Mouse (Mus musculus) layer of hippocampus, adult 9-10 months (tissue): Measurements from ENCODE around the gene Cnot2.

Experiments
- DNase-seq: peaks from one replicate; pipeline ENCODE4 v3.0.0; 2022; ENCODE audit warnings: low spot score

Gene Cnot2

GRCm38 (mm10) chr10:116480988-116481387, 100.3 kb downstream of the Cnot2 start:
- no peak for DNase-seq

DNA sequence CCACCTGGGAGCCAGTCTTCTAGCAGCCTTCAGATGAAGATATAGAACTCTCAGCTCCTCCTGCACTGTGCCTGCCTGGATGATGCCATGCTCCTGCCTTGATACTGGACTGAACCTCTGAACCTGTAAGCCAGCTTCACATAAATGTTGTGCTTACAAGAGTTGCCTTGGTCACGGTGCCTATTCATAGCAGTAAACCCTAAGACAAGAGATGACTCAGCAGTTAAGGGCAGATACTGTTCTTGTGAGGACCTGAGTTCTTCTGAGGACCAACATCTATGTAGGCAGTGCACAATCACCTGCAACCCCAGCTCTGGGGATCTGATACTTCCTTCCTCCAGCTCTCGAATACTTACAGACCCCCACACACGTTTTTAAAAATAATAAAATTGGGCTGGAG, 104.8 kb downstream of the Cnot2 start:
- DNase-seq: no peak

GRCm38 (mm10) chr10:116475725-116476124, 105.6 kb downstream of the Cnot2 start:
- DNase-seq: no peak

DNA sequence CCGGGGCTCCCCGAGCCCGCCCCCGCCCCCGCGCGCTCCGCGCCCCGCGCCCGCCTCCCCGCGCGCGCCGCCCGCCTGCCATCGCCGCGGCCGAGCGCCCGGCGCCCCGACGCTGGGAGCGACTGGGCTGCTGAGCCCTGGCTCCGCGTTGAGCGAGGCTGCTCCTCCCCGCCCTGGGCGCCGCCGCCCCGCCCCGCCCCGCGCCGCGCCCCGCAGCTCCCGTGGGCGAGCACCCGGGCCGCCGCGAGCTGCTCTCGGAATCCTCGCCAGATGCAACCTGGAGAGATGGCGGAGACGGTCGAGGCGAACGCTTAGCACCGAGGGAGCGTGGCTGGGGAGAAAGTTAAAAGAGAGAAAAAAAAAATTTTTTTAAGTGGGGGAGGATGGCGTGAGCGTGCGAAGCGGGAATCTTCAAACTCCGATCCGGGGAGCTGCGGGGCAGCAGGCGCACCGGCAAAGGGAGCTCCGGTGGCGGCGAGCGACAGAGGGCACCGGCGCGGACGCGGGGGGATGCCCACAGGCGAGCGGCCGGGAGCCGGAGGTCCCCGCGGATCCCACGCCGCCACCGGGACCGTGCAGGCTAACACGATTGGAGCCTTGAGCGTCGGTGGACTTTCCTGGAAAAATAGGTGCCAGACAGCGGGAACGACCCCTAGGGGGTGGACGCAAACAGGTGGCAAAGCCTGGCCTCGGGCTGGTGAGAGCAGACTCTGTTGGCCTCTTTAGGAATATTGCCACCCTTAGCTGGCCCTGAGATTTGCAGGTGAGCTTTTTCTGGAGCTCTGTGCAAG, 107.4 kb downstream of the Cnot2 start, which contains the start of gene Kcnmb4:
Gene Kcnmb4 (minus strand): TSS at position 120 of the 791 bp plus-strand sequence.
- no peak for DNase-seq

DNA sequence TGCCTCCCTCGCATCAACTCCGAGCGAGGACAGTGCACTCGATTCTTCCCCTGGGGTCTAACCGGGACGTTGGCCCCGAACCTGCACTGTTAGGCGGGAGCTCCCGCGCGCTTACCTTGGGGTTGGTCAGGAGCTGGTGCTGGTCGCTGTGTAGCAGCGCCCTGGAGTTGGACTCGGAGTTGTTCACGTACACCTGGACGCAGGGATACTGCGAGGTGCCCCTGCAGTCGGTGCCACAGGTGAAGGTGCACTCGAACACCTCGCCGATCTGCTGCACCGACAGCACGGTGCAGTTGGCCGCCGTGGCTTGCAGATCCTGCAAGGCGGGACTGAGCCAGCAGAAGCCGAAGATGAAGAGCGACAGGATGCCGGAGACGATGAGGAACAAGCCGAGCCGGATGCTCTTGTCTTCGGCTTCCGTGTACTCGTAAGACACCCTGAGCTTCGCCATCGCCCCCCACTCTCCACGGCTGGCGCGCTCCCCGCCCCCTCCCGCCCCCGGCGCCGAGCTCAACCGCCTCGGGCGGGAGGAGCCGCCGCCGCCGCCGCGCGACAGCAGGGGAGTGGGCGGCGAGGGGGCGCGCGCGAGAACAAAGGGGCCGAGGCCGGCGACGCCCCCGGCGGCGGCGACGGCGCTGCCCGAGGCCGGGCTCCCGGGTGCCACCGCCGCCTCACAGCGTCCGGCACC, 108.1 kb downstream of the Cnot2 start:
- no peak for DNase-seq

- DNase-seq: no peak
Observed at GRCm38 (mm10) chr10:116472579-116472978, 108.7 kb downstream of the Cnot2 start.

DNA sequence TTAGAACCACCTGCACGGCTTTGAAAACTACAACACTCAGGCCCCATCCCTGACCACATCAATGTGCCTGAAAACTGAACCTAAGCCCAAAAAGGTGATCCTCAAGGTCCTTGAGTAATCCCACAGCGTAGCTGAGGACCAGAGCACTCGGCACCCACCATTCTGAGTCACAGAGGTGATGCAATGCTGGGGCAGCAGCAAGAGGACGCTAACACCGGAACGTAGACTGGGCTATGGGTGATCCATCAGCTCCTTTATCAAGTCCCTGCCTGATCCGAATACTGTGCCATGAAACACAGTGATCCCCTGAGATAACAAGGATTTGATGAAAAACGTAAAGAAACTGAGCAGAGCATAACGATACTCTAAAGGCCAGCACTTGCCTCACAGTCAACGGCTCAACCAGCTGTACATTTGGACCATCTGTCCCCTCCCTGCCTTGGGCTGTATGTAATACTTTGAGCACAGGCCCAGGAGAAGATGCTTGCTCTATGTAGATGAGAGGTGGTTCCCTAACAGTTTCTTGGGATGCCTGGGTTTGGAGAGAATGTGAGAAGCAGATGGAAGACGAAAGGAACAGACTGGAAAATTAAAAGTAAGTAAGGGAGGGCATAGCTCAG, 110.9 kb downstream of the Cnot2 start:
- no peak for DNase-seq

- DNase-seq: no peak
Observed at GRCm38 (mm10) chr10:116468094-116468493, 113.2 kb downstream of the Cnot2 start.

GRCm38 (mm10) chr10:116463753-116464345, 117.5 kb downstream of the Cnot2 start:
- no peak for DNase-seq

DNA sequence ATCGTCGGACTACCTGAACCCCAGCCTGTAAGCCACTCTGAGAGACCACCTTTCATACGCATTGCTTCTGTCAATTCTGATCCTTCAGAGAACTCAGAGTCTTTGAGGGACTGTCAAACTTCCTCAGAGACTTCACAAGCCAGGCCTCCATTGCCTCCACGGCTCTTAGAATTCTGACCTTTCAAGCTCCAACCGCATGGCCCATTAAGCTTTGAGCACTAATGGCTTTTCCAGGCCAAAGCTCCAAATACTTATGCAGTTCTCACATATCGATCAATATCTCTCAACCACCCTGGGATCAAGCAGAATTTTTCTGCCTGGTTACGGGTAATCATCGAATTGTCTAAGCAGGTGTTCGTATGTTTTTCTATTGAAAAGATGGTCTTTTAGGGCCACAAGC, 119.9 kb downstream of the Cnot2 start:
- DNase-seq: no peak

DNA sequence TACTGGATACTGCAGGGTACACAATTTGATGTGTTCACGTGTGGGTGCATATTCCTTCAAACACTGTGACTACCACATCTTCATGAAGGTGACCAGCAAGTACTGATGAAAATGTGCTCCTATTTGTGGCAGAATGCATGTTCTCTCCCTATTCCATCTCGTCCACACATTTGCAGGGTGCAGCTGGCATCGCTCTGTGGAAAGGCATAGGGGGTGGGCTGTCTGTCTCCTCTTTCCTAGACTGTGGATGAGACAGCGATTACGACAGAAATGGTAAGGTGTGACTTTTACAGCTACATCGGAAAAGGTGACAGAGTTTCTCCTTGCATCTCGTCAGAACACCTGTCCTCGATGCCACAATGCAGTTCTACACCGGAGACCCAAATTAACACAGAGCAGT, 122.5 kb downstream of the Cnot2 start:
- no peak for DNase-seq

GRCm38 (mm10) chr10:116452771-116453170, 128.5 kb downstream of the Cnot2 start:
- no peak for DNase-seq

- DNase-seq: no peak
Observed at GRCm38 (mm10) chr10:116450621-116451020, 130.7 kb downstream of the Cnot2 start.

GRCm38 (mm10) chr10:116448166-116448565, 133.1 kb downstream of the Cnot2 start:
- no peak for DNase-seq

DNA sequence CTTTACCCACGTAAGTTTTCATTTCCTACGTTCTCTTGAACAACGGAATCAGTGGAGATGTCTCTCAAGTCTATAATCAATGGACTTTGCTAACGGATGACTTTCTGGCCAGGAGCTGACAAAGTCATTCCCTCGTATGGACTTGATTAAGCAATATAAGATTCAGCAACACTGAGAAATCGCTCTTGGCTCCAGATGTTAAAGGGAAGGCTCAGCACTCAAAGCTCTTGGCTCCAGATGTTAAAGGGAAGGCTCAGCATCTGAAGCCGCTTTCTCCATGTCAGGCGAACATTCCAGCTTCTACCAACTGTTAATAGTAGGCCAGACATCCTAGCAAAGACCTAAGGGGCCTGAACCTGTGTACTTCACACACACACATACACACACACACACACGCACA, 134.1 kb downstream of the Cnot2 start:
- DNase-seq: no peak

GRCm38 (mm10) chr10:116446040-116446439, 135.3 kb downstream of the Cnot2 start:
- DNase-seq: no peak

DNA sequence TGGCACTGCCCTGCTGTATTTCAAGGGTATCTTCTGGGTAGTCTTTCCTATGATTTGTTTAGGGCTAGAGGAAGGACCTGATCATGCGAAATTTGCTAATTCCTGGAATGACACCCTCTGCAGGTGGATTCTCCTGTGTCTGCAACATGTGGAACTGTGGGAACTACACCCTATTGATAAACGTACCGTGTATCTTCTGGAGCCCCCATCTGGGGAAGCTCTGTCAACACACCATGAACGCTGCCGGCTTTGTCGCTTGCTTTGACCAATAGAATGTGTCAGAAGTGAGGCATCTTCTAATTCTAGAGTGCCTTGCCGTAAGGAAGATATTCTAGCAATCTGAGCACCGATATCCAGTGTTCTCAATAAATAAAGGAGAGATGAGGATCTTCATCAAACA, 136.5 kb downstream of the Cnot2 start:
- DNase-seq: no peak

DNA sequence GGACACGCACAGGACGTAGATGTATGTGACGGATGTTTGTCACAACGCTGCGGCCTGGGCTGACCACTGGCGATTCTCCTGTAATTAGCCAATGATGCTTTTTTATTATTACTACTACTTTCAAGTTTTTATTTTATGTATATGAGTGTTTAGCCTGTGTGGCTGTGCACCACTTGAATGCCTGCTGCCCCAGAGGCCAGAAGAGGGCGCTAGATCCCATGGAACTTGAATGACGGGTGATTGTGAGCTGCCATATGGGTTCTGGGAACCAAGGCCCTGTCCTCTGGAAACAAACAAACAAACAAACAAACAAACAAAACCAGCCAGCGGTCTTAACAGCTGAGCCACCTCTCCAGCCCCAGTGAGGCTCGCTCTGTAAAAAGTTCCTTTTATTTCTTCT, 136.9 kb downstream of the Cnot2 start:
- no peak for DNase-seq

- no peak for DNase-seq
Observed at GRCm38 (mm10) chr10:116440946-116441345, 140.4 kb downstream of the Cnot2 start.

DNA sequence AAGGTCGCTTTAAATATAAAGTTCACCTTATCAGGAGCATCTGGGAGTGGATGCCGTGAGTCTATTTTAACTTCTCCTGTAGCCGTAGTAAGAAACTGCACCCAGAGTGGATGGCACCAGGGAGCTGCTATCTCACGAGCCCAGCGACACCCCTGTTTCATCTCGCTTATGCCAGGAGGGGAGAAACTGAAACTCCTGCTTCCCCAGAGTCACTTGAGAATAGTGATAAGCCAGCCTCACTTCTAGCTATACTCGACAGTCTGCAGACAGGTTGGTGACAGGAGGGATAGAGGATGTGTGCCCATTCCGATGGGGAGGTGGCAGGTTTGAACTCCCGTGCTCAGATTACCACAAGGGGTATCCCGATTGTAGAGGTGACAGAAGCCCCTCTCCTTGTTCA, 141.2 kb downstream of the Cnot2 start:
- DNase-seq: no peak

GRCm38 (mm10) chr10:116435455-116435854, 145.9 kb downstream of the Cnot2 start:
- no peak for DNase-seq
